Mouse (Mus musculus): ENCODE measurements around the gene Olfr818.
"Not testable (repeated sequence)": the region's sequence is repeated elsewhere in the genome, so short reads cannot be mapped to it uniquely, and the experiment has no call there.

DNA sequence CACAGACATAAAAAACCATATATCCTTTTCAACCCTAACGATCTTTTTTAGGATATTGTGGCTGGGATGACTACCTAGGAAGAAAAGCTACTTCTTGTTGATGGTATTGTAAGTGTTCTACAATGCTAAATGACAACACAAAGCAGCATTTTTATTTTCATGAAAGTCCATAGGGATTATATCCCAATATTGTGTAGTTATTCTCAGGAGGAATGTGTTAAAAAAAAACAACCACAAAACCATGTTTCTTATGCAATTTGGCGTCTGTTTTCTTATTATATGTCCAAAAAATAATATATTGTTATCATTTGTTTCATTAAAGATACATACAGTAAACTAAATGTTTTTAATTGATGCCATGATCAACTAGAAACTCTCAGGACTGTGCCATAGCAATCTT, 27.1 kb upstream of the Olfr818 start, which contains the start of gene Olfr247:
- TF ChIP-seq CTCF, EP300 (IDR thresholded peaks at IDR 0.05): not testable (repeated sequence)
